Mouse (Mus musculus): Measurements from ENCODE around the gene Lcmt1. TPM values are rescaled to one million over a fixed set of nuclear protein-coding genes. Genes with fewer than 3 reads are reported as not detected.

Gene Lcmt1
- total RNA-seq, 4 experiments from 2014 or later = 29.4 to 35.5 (median 30.3) TPM

DNA sequence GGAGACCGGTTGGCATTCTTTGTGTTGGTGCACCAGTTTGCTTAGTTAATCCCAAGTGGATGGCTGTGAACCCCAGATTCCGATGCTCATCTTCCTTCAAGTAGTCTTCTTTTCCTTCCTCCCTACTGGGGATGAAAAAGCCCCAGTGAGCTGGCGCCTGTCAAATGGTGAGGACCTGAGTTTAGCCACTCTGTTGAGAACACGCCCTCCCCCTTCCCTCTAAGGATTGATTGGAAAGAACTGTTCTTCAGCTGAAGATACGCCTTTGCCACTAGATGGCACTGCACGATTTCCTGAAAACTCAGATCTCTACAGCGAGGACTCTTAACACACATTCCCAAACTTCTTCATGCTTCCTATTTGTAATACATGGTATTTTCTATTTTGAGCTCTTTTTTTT, 29.2 kb downstream of the Lcmt1 start:
- DNase-seq (ENCODE audit: low spot score in 2 of 2) = peak in 1 of 2 experiments; percentile 16

DNA sequence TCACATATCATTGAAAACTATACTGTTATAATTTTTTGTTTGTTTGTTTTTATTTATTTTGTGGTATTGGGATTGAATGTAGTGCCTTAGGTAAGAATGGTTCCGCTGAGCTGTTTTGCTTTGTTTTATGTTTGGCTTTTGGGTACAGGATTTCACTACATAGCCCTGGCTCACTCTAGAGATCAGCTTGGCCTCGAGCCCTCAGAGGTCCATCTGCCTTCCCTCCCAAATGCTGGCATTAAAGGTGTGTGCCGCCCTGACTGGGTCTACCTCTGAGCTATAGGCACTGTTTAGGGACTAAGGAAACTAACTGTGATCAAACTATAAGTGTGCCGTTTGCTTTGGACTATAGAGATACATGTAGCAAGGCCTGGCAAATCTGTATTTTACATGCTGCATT, 29.7 kb downstream of the Lcmt1 start:
- DNase-seq (ENCODE audit: low spot score in 2 of 2) = no peak

DNA sequence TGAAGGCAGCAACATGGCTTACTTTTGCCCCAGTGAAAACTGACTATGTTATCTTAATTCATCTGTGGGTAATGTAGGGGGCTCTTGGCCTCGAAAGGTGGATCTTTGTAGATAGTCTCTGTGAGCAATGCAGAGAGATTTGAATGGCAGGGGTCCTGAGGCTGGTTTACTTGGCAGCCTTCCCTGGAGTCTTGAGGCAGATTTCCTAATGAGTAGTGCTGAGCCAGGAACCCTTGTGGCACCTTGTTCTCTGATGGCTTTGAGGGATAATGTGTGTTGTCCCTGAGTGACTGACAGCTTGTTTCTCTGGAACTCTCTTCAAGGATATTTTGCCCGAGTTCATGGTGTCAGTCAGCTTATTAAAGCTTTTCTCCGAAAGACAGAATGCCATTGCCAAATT, 31.5 kb downstream of the Lcmt1 start:
- no peak for DNase-seq (ENCODE audit: low spot score in 2 of 2)

DNA sequence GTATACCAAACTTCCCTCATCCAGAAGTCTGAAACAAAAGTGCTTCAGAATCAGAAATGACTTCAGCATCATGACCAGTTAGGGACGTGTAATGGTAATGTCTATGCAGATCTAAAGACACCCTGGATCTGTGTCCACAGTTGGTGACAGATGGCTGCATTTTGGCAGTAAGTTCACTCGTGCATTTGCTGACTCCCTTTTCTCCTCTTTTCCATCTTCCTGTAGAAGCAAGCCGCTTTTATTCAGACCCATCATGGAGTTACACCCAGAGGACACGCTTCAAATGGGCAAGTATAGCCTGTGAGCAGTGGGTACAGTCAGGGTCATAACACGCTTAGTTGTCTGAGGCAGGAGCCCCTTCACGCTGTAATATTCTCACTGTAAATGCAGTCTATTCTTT, 34.6 kb downstream of the Lcmt1 start:
- no peak for DNase-seq (ENCODE audit: low spot score in 2 of 2)

DNA sequence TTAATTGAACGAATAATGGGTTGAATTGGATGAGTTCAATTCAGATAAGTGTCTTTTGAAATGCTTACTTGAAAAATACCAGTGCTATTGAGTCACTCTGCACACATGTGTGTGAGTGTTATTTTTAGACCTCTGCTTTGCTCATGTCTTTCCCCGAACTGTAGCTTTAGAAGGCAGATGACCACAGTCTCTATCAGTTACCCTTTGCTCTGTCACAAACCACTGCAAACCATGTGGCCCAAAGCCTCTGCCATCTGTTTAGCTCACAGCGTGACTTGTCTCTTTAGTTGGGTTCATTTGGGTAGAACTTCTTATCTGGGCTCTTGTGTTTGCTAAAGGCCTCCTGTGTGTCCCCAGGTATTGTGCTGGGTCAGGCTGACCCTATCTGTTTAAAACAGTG, 36.0 kb downstream of the Lcmt1 start:
- peak; percentile 7 to 8 for DNase-seq (ENCODE audit: low spot score in 2 of 2)

DNA sequence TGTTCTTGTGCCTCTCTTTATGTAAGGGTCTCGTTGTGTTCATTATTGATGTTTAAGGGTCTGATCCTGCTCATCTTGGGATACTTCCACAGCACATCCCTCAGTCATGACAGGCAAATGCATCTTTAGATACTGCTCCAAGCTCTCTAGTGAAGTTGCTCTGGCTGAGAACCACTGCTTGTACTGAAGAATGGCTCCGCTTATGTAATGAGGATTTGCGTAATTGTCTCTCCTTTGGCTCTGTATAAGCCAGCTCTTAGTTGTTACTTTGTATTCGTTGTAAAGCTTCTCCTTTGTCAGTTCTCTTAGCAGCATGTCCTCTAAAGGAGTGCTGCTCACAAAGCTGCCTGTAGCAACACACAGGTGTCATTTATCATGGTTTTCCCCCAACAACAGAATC, 37.4 kb downstream of the Lcmt1 start:
- no peak for DNase-seq (ENCODE audit: low spot score in 2 of 2)

DNA sequence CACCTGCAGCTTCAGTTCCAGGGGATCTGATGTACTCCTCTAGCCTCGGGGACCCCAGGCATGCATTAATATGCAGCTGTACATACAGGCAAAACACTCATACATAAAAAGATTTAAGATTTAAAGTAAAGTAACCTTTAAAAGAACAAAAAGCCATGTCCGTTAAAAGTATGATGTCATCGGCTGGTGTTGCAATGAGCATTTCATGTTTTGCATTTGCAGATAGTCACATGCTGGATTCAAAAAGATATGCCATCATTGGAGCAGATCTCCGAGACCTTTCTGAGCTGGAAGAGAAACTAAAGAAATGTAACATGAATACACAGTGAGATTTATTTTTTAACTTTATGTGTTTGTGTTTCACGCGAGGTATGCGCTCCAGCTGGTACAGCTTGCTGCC, 40.9 kb downstream of the Lcmt1 start:
- no peak for DNase-seq (ENCODE audit: low spot score in 2 of 2)

DNA sequence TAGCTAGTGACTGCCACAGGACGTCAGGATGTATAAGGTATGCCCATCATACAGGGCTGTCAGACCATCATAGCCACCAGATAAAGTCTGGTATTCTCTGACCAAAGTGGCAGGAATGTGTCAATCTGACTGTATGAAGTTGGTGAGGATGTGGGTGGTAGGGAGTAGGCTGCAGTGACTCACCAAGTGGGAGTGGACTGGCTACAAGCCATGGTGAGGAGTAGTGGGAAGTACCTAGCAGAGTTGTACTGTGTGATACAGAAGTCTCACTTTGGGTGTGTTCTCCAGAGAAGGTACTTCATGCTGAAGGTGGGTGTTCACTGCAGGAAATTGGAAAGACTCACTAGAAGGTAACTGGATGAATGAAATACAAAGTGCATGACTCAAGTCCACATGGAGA, 41.5 kb downstream of the Lcmt1 start:
- no peak for DNase-seq (ENCODE audit: low spot score in 2 of 2)

DNA sequence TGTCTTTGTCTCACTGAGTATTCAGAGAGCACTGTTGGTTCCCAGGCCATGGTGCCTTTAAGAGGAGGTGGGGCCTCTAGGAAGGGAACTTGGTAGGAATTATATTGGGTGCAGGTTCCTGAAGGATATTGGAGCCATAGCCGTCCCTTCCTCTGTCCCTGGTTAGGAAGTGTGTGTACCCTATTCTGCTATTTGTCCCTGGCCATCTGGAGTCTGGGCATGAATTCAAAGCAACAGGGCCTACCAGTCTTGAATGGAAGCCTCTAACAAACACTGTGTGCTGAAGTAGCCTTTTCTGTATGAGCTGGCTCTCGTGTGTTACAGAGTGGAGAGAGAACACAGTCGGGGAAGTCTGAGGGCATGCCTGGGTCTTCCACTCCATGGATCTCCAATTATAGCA, 42.6 kb downstream of the Lcmt1 start:
- DNase-seq (ENCODE audit: low spot score in 2 of 2) = no peak

DNA sequence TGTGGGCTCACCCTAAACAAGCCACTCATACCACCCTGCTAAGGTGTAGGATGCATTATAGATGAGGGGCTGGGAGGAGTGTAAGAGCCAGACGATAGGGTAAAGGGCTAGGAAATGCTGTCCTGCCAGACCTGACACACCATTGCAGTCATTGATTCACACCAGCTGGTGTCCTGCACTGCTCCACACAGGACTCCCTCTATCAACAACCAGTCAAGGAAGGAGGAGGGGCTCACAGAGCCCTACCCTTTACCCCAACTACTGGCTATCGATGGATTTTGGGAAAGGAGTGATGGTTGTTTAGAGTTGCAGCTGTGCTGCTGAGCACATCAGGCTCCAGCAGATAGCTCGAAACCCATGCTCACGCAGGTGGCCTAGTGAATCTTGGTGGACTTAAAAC, 47.2 kb downstream of the Lcmt1 start:
- DNase-seq (ENCODE audit: low spot score in 2 of 2) = no peak

DNA sequence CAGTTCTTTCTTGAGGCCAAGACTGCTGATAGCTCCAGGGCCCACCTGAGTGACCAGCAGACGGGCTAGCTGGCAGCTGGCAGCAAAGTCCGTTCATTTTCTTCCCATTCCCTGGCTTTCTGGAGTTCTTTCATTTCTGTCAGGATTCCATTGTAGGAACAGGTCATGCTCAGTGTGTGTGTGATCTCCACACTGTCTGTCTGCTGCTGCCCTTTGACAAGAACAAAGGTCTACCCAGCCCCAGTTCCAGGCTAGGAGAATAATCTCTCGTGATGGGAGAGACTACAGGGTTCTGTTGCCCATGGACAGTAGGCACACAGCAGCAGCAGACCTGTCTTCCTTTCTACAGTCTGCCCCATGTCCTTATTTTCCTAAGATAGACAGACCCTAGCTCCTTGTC, 48.1 kb downstream of the Lcmt1 start:
- no peak for DNase-seq (ENCODE audit: low spot score in 2 of 2)

DNA sequence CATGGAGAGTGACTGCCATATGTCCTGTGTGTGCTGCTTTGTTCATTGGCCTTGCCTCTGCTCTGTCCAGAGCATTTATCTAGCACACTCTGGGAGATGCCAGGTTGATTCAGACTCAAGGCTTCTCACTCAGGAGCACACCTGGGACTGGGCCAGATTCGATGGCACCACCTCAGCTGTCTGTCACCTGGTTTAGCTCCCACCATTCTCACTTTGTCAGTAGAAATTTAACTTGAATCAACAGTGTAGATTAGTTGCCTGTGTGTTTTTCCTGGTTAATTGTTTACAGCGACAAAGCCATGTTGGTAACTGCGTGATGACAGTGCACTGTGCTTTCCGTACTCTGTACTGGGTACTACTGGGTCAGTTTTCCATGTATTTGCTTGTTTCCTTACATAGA, 50.4 kb downstream of the Lcmt1 start:
- DNase-seq (ENCODE audit: low spot score in 2 of 2) = no peak

DNA sequence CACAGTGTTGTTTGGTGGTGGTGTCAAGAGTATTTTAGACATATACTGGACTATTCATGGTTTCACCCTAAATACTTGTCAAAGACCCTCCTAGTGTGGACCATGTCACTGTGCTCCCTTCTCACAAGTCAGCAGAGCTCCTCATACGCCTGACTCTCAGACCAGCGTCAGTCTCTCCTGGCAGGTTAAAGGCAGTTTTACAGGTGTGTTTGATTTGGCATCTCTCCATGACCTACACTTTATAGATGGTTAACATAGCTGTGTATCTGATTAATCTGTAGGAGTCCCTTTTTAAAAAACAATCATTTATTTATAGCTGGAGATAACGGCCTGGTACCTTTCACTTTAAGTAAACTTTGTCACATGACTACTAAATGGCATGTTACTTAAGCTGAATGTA, 52.4 kb downstream of the Lcmt1 start:
- DNase-seq (ENCODE audit: low spot score in 2 of 2) = no peak

DNA sequence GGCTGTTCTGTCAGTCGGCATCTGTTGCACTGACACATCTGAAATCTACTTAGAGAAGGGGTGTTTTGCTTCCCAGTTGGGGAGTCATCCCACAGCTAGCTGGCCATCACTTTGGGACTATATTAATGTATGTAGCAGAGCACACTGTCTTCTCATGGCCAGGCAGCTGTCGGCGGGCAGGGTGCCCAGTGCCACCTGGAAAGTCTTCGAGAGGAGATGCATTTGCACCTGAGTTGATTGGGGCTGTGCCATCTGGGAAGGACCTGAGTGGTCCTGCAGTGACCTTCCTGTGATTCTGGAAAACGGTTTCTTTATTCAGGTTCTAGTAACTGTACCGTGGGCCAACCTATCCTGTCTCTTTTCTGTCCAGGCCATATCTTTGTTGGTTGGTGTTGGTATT, 54.7 kb downstream of the Lcmt1 start:
- no peak for DNase-seq (ENCODE audit: low spot score in 2 of 2)

DNA sequence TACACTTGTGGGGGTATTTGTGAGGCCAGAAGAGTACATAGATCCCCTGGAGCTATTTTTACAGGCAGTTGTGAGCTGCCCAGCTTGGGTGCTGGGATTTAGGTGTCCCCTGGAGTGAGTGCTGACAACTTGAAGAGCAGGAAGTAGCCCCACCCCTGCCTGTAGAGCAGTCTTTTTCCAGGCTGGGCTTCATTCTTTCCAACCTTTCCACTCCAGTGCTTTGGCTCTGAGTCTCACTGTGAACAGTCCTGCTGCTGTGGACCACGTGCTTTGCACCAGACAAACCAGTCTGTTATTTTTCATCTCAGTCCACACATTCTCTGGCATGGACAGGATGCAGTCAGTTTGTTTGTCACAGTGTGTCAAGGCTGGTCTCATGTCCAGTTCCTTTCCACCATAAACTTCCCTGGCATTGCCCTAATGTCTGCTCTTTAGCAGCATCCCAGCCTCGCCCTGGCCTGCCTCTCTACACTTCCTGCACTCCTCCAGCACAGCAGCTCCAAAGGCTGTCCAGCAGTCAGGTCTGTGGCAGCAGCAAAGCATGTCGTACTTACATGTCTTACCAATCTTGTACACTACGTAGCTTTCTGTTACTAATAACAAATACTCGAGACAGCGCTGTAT, 55.7 kb downstream of the Lcmt1 start:
- no peak for DNase-seq (ENCODE audit: low spot score in 2 of 2)

DNA sequence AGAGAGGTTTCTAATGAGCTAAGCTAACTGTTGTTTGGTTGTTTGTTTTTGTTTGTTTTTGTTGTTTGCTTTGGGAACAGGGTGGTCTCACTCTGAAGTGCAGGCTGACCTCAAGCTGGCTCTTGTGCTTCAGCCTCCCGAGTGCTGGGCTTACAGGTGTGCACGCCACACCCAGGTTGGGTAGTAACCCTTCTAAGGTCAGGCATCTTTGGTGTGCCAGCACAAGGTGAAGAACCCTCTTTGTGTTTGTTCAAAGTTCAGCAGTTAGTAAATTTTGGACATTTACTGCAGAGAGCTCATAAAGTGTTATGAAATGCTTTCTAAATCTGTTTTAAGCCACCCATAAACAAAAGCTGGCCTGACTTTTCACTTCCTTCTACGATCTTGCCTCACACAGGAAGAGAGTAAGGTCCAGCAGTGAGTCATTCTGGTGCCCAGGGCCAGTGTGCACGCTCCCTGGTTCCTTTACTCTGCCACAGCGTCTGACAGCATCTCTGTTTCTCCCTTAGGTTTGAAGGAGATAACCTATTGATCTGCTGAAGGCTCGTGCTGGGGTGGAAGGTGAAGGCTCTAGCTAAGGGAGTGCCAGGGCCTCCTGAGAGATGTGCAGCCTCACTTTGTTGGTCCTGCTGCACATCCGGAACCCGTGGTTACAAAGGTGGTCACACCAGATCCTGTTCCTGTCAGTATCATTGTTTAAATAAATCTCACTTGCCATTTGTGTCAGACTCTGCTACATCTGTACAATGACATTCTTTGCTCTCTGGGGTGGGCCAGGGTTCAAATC, 60.2 kb downstream of the Lcmt1 start:
- no peak for DNase-seq (ENCODE audit: low spot score in 2 of 2)

DNA sequence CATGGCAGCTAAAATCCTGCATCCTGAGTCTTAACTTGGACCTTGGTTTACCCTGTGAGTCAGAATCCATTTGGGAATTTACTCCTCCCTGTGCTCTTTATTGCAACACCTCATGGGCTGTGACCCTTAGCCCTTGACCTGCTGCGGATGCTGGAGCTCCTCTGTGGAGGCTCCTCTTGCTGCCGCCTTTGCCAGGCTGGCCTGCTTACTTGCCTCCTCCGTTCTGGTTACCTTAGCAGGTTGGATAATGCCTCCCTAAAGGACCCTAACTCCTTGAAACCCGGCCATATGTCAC, 60.8 kb downstream of the Lcmt1 start:
- DNase-seq (ENCODE audit: low spot score in 2 of 2) = no peak

DNA sequence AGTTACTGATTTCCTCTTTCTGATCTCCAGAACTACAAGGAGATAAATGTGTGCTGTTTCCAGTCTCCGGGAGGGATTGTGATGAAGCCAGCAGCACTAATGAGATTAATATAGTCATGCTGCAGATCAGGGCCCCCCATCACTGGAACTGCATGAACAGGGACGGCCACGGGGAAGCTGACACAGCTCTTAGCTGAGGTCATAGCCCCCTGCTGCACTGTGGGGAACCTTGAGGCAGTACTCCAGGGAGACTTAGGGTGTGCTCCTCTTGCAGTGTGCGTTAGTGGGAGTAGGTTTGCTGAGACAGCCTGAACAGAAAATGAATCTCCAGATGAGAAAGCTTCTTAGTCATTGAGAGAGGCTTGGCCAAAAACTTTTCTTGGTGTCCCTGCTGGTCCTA, 61.6 kb downstream of the Lcmt1 start:
- DNase-seq (ENCODE audit: low spot score in 2 of 2) = no peak

DNA sequence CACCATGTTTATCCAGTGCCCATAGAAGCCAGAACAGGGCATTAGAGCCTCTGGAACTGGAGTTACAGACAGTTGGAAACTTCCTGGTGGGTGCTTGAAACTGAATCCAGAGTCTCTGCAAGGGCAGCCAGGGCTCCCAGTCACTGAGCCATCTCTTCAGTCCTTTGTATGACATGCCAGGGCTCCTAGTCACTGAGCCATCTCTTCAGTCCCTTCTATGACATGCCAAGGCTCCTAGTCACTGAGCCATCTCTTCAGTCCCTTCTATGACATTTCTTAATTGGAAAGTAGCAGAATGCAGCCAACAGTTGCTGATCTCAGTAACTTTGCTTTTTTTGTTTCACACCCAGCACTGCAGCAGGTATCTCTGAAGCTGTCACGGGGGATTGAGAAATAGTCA, 72.5 kb downstream of the Lcmt1 start:
- DNase-seq (ENCODE audit: low spot score in 2 of 2) = no peak

DNA sequence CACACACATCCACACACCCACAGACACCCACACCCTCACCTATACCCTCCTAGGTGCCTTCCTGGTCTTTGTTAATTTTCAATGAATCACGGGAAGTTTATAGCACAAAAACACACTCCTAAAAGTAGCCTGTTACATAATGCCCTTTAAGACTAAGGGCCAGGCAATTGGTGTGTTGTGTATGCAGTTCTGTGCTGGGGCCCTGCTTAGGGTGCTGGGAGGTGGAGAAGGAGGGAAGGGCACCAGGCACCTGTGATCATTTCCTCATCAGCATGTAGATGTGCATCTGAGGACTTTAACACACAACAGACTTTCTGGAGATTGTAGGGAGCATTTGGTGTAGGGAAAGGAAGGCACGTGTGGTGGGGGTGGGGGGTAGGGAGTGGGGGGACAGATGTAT, 79.2 kb downstream of the Lcmt1 start:
- DNase-seq (ENCODE audit: low spot score in 2 of 2) = no peak

DNA sequence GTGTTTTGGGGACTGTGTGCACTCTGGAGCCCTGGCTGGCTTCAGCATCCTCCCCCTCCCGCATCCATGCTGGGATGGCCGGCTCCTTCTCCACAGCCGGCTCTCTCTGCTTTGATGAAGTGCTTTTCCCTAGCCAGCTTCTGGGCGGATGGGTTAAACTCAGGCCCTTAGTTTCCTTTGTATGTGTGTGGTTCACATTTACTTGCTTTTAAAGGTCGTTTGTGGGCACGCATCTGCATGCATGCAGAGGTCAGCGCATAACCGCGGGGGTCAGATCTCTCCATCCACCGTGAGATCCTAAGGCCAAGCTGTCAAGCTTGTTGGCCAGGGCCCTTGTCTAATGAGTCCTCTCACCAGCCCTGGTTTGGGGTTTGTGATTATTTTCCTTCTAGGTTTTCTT, 80.1 kb downstream of the Lcmt1 start:
- no peak for DNase-seq (ENCODE audit: low spot score in 2 of 2)

DNA sequence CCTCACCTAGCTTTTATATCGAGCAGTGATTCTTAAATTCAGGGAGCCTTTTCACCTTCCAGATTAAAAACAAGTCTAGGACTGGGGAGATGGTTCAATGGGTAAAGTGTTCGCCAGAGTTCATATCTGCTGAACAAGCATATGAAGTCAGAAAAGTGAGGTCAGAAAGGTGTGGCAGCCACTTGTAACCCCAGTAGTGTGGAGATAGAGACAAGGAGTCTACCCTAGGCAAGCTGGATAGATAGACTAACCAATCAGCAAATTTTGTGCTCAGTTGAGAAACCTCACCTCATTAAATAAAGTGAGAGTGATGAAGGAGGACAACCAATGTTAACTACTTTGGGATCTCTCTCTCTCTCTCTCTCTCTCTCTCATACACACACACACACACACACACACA, 80.9 kb downstream of the Lcmt1 start:
- DNase-seq (ENCODE audit: low spot score in 2 of 2) = no peak

DNA sequence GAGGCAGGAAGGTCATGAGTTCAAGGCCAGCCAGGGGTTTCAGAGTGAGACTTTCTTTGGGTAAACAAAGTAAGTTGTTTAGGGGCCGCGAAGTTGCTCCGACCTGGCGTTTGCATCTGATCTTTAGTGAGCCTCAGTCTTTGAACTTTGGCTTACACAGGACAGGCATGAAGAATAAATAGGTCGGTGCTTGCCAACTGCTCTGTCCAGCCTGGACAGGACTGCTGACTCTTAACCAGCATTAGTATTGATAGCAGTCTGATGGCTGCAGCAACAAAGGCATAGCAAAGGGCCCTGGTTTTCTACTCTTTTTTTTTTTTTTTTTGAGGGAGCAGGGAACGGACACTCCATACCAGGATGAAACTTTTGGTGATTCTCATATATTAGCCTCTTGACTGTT, 83.0 kb downstream of the Lcmt1 start:
- no peak for DNase-seq (ENCODE audit: low spot score in 2 of 2)

DNA sequence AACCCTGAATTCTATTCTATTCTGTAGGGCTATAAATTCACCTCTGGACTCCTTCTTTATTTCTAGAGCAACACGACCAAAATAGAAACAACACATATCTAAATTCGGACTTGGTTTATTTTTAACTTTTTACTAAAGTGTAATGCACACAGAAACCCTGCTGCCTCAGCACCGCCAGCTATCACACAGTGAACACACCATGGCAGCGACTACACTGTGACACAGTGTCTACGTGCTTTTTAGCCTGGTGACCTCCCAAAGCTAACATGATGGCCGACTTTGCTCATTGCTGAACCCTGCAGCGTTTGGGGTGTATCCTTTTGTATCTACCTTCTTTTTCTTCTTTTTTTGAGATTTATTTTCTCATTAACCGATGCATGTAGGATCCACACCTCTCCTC, 83.5 kb downstream of the Lcmt1 start:
- DNase-seq (ENCODE audit: low spot score in 2 of 2) = peak in 1 of 2 experiments; percentile 20
